Mouse (Mus musculus) ES-Bruce4 (cell line): Measurements from ENCODE around the gene Ripply3.

Experiments
- CTCF ChIP-seq: IDR thresholded peaks from one replicate; pipeline ENCODE4 v1.8.1; 2011; ENCODE audit warnings: low read depth, low read length
- POLR2A ChIP-seq: IDR thresholded peaks from one replicate; pipeline ENCODE4 v1.8.1; 2011; ENCODE audit warnings: low read length; ENCODE audit not compliant: insufficient read depth

DNA sequence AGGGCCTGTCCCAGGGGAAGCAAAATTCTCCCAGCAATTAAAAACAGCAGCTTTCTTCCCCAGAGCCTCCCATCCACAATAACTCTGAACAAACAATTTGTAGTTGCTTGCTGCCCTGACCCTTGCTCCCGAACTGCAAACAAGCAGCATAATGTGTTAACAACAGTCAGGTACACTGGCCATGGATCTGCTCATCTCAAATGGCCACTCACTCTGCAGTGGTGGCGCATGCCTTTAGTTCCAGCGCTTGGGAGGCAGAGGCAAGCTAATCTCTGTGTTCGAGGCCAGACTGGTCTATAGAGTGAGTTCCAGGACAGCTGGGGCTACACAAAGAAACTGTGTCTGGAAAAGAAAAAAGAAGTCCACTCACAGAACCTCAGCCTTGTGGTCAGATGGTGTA lies 37.1 kb upstream of the Ripply3 start:
- TF ChIP-seq POLR2A: no peak
- no peak for TF ChIP-seq CTCF
